Mouse (Mus musculus): ENCODE results near the gene Tmem214. TPM values are rescaled to one million over a fixed set of nuclear protein-coding genes. Genes with fewer than 3 reads are reported as not detected.
"Not testable (repeated sequence)": the region's sequence is repeated elsewhere in the genome, so short reads cannot be mapped to it uniquely, and the experiment has no call there.

Tmem214 gene
- polyA plus RNA-seq, 1 experiment, result 122 TPM

GRCm38 (mm10) chr5:30870131-30870406 lies 2.3 kb downstream of the Tmem214 start:
- H3K4me3 ChIP-seq (ENCODE audit: insufficient read depth, low read length), result peak overlapping the region; percentile 99
- H3K4me1 ChIP-seq (ENCODE audit: control insufficient read depth, insufficient read depth, low read length), result no peaks in the 10 kb centered on the region
- TF ChIP-seq POLR2A (IDR thresholded peaks at IDR 0.05; ENCODE audit: low read depth, low read length), result no peak
- no peak for TF ChIP-seq CTCF (IDR thresholded peaks at IDR 0.05; ENCODE audit: borderline replicate concordance, insufficient read depth, low read length)
- H3K27ac ChIP-seq (ENCODE audit: insufficient read depth, low read length), result no peak overlapping the region

DNA sequence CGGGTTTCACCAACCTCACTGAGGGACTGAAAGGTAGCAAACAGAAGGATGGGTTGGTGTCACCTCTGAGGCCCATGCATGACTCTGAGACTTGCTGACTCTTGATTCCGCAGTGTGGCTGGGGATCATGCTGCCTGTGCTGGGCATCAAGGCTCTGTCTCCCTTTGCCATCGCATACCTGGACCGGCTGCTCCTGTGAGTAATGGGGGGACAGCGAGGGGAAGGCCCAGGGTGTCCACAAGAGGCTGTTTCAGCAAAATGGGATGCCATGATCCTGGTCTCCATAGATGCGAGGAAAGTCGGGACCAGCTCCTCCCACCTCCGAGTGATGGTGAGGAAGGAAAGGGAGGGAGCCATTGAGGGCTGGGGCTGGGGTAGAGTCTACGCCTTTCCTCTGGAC lies 4.8 kb downstream of the Tmem214 start:
- no peak for TF ChIP-seq CTCF (IDR thresholded peaks at IDR 0.05; ENCODE audit: borderline replicate concordance, insufficient read depth, low read length)
- TF ChIP-seq POLR2A (IDR thresholded peaks at IDR 0.05; ENCODE audit: low read depth, low read length), result no peak

DNA sequence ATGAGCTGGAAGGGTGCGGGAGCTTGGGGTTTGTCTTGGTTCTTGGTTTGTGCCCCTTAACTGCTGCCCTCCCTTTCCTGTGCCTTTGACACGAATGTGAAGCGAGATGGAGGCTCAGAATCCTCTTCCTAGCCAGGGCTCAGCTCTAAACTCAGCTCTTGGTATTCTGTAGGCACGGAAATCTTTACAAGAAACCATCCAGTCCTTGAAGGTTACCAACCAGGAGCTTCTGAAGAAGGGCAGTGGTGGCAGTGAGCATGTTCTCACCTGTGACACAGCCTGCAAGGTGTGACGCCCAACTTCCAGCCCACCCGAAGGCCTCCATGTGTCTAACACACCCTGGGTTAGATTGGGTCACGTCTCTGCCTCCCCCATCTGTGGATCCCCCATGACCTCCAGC lies 6.6 kb downstream of the Tmem214 start:
- Histone ChIP-seq H3K4me1 (ENCODE audit: control insufficient read depth, insufficient read depth, low read length) (peaks cover 3% of the 10 kb centered on the region), H3K4me3 (ENCODE audit: insufficient read depth, low read length) (no peak overlapping the region), H3K27ac (ENCODE audit: insufficient read depth, low read length) (no peak overlapping the region)
- TF ChIP-seq CTCF (IDR thresholded peaks at IDR 0.05; ENCODE audit: borderline replicate concordance, insufficient read depth, low read length), result no peak
- TF ChIP-seq POLR2A (IDR thresholded peaks at IDR 0.05; ENCODE audit: low read depth, low read length), result no peak

More for the DNA sequence above, 4.8 kb downstream of the Tmem214 start:
- H3K27ac ChIP-seq (ENCODE audit: insufficient read depth, low read length), result no peak overlapping the region
- H3K4me1 ChIP-seq (ENCODE audit: control insufficient read depth, insufficient read depth, low read length), result no peaks in the 10 kb centered on the region
- no peak overlapping the region for H3K4me3 ChIP-seq (ENCODE audit: insufficient read depth, low read length)

DNA sequence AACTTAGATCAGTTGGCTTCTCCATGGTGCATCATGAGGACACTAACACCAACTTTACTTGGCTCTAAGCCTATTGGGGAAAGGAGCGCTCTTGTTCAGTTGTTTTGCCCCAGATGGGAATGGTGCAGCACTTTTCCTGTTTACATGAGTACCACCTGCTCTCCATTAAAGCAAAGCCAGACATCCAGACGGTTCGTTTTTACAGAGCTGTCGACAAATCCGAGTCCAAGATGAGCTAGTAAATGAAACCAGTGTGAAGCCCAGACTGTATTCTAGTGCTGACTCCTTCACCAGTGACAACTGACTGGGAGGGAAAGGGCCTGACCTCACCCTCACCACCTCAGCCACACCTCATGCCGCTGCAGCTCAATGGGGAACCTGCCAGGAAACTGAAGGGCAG lies 10.8 kb downstream of the Tmem214 start:
- peak; percentile 33; the same call in 1 of the 2 replicates for TF ChIP-seq POLR2A (IDR thresholded peaks at IDR 0.05; ENCODE audit: low read depth, low read length)
- TF ChIP-seq CTCF (IDR thresholded peaks at IDR 0.05; ENCODE audit: borderline replicate concordance, insufficient read depth, low read length), result no peak
- Histone ChIP-seq H3K4me3 (ENCODE audit: insufficient read depth, low read length) (no peak overlapping the region), H3K27ac (ENCODE audit: insufficient read depth, low read length) (no peak overlapping the region), H3K4me1 (ENCODE audit: control insufficient read depth, insufficient read depth, low read length) (peaks cover 3% of the 10 kb centered on the region)

DNA sequence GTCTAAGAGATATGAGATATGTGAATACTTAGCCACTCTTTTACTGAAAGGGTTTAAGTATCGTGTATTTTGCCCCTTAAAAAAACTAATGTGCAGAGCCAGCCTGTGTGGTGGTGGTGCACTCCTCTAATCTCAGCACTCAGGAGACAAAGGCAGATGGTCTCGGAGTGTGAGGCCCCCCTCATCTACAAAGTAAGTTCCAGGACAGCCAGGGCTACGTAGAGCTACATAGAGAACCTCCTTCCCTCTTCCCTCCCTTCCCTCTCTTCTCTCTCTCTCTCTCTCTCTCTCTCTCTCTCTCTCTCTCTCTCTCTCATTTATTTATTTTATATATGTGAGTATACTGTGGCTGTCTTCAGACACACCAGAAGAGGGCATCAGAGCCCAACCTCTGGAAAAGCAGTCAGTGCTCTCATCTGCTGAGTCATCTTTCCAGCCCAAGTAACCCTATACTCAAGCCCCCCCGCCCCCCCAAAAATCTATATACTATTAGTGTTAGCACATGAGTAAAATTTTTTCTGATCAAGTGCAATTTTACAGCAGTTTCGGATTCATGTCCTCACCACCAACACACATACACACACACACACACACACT lies 11.6 kb downstream of the Tmem214 start:
- Histone ChIP-seq H3K4me3 (ENCODE audit: insufficient read depth, low read length) (no peak overlapping the region), H3K27ac (ENCODE audit: insufficient read depth, low read length) (no peak overlapping the region), H3K4me1 (ENCODE audit: control insufficient read depth, insufficient read depth, low read length) (peaks cover 3% of the 10 kb centered on the region)
- TF ChIP-seq POLR2A (IDR thresholded peaks at IDR 0.05; ENCODE audit: low read depth, low read length) (no peak), CTCF (IDR thresholded peaks at IDR 0.05; ENCODE audit: borderline replicate concordance, insufficient read depth, low read length) (no peak)

DNA sequence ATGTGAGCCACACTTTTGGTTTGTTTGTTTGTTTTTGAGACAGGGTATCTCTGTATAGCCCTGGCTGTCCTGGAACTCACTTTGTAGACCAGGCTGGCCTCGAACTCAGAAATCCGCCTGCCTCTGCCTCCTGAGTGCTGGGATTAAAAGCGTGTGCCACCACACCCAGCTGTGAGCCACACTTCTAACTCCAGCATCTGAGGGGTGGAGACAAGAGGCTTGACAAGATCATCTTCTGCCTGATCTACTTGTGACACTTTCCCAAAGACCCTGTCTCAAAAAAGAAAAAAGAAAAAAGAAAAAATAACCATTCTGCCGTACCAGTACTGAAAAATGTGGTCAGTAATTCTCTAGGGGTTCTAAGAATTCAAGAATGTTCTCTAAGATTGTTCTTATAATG lies 14.0 kb downstream of the Tmem214 start:
- not testable (repeated sequence) for H3K27ac ChIP-seq (ENCODE audit: insufficient read depth, low read length); H3K4me1 ChIP-seq (ENCODE audit: control insufficient read depth, insufficient read depth, low read length); H3K4me3 ChIP-seq (ENCODE audit: insufficient read depth, low read length)

- Histone ChIP-seq H3K27ac (ENCODE audit: insufficient read depth, low read length) (no peak overlapping the region), H3K4me3 (ENCODE audit: insufficient read depth, low read length) (no peak overlapping the region), H3K4me1 (ENCODE audit: control insufficient read depth, insufficient read depth, low read length) (peaks cover 7% of the 10 kb centered on the region; the same call in 1 of the 2 replicates)
- no peak for TF ChIP-seq POLR2A (IDR thresholded peaks at IDR 0.05; ENCODE audit: low read depth, low read length)
- no peak for TF ChIP-seq CTCF (IDR thresholded peaks at IDR 0.05; ENCODE audit: borderline replicate concordance, insufficient read depth, low read length)
Observed at GRCm38 (mm10) chr5:30886209-30886608, 18.4 kb downstream of the Tmem214 start.

DNA sequence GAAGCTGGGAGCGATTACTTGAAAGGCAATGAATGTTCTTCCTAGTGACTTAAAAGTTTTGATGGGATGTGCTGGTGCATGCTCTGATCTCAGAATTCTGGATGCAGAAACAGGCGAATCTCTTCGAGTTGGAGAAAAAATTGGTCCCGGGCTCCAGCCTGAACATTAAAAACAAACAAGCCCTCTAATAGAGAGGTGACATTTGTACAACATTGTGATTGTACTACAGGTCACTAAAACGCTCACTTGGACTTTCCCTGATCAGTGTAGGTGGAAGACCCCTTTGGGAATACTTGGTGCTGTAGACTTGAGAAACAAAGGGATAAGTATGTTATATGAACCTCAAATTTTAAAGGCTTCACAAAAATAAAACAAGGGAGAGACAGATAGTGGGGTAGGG lies 18.9 kb downstream of the Tmem214 start:
- Histone ChIP-seq H3K27ac (ENCODE audit: insufficient read depth, low read length) (no peak overlapping the region), H3K4me3 (ENCODE audit: insufficient read depth, low read length) (peak overlapping the region; percentile 58), H3K4me1 (ENCODE audit: control insufficient read depth, insufficient read depth, low read length) (peaks cover 7% of the 10 kb centered on the region; the same call in 1 of the 2 replicates)
- TF ChIP-seq POLR2A (IDR thresholded peaks at IDR 0.05; ENCODE audit: low read depth, low read length) (no peak), CTCF (IDR thresholded peaks at IDR 0.05; ENCODE audit: borderline replicate concordance, insufficient read depth, low read length) (no peak)

- Histone ChIP-seq H3K4me3 (ENCODE audit: insufficient read depth, low read length) (peak overlapping the region; percentile 58), H3K4me1 (ENCODE audit: control insufficient read depth, insufficient read depth, low read length) (peaks cover 7% of the 10 kb centered on the region; the same call in 1 of the 2 replicates), H3K27ac (ENCODE audit: insufficient read depth, low read length) (peak overlapping the region; percentile 70)
- TF ChIP-seq POLR2A (IDR thresholded peaks at IDR 0.05; ENCODE audit: low read depth, low read length) (peak; percentile 70), CTCF (IDR thresholded peaks at IDR 0.05; ENCODE audit: borderline replicate concordance, insufficient read depth, low read length) (no peak)
Observed at GRCm38 (mm10) chr5:30887331-30887761, 19.5 kb downstream of the Tmem214 start.

GRCm38 (mm10) chr5:30887858-30888336 lies 20.1 kb downstream of the Tmem214 start:
- Histone ChIP-seq H3K27ac (ENCODE audit: insufficient read depth, low read length) (peak overlapping the region; percentile 70), H3K4me3 (ENCODE audit: insufficient read depth, low read length) (peak overlapping the region; percentile 58), H3K4me1 (ENCODE audit: control insufficient read depth, insufficient read depth, low read length) (peaks cover 7% of the 10 kb centered on the region; the same call in 1 of the 2 replicates)
- TF ChIP-seq POLR2A (IDR thresholded peaks at IDR 0.05; ENCODE audit: low read depth, low read length), result no peak
- TF ChIP-seq CTCF (IDR thresholded peaks at IDR 0.05; ENCODE audit: borderline replicate concordance, insufficient read depth, low read length), result no peak

All from embryonic fibroblast, embryonic 13.5 days (primary cell).